Comparison of ENCODE assay signal across 22 mouse cellular contexts in genomic region chr13:36958996-36959395, GRCm38 (mm10).
A peak's percentile ranks its signal among the peaks of the same experiment; 100 is the strongest.
DNase-seq lines count a peak whose midpoint lies in the region; ATAC-seq lines count a peak whose summit lies in the region.
"Had no signal": no experiment of that assay in that cellular context is flagged by ENCODE, and none has a peak within 500 bp of the region (broad histone marks: within the 10 kb centered on the region; RNA-seq: fewer than 3 reads in every experiment).

No protein-coding gene starts in this region.

- H3K9ac ChIP-seq in intestine, embryonic 15.5 days = no peak overlapping the region
- H3K9ac ChIP-seq: embryonic facial prominence, embryonic 12.5 days; heart, embryonic 15.5 days; hindbrain, embryonic 12.5 days; midbrain, embryonic 12.5 days; neural tube, embryonic 15.5 days had no signal

- no peaks in the 10 kb centered on the region for H3K36me3 ChIP-seq in intestine, embryonic 15.5 days
- H3K36me3 ChIP-seq: embryonic facial prominence, embryonic 12.5 days; heart, embryonic 15.5 days; hindbrain, embryonic 12.5 days; midbrain, embryonic 12.5 days; neural tube, embryonic 15.5 days had no signal

- H3K4me2 ChIP-seq in intestine, embryonic 15.5 days (replicated peaks) = no peak overlapping the region
- H3K4me2 ChIP-seq: embryonic facial prominence, embryonic 12.5 days; heart, embryonic 15.5 days; hindbrain, embryonic 12.5 days; midbrain, embryonic 12.5 days; neural tube, embryonic 15.5 days had no signal

- ATAC-seq in intestine, embryonic 15.5 days = no peak
- ATAC-seq: activated CD4-positive, CD25-positive, alpha-beta regulatory T cell, adult 4 months; forebrain, embryonic 16.5 days; Patski had no signal

- H3K4me1 ChIP-seq in intestine, embryonic 15.5 days (replicated peaks) = no peaks in the 10 kb centered on the region
- H3K4me1 ChIP-seq: embryonic facial prominence, embryonic 12.5 days; heart, embryonic 15.5 days; hindbrain, embryonic 12.5 days; midbrain, embryonic 12.5 days; neural tube, embryonic 15.5 days had no signal

- no peak overlapping the region for H3K4me3 ChIP-seq in intestine, embryonic 15.5 days (replicated peaks)
- H3K4me3 ChIP-seq: embryonic facial prominence, embryonic 12.5 days; gastrocnemius, adult 2 months; heart, adult 2 months; heart, embryonic 15.5 days; hindbrain, embryonic 12.5 days; midbrain, embryonic 12.5 days; myocyte; neural tube, embryonic 15.5 days had no signal

- no peaks in the 10 kb centered on the region for H3K27me3 ChIP-seq in intestine, embryonic 15.5 days (replicated peaks)
- H3K27me3 ChIP-seq: embryonic facial prominence, embryonic 12.5 days; heart, embryonic 15.5 days; hindbrain, embryonic 12.5 days; midbrain, embryonic 12.5 days; neural tube, embryonic 15.5 days; Patski had no signal

- 65% methylated on average over 3 of the region's 3 CpGs for WGBS in intestine, embryonic 15.5 days

- H3K9me3 ChIP-seq in intestine, embryonic 15.5 days = no peaks in the 10 kb centered on the region
- H3K9me3 ChIP-seq: embryonic facial prominence, embryonic 12.5 days; heart, embryonic 15.5 days; hindbrain, embryonic 12.5 days; midbrain, embryonic 12.5 days; neural tube, embryonic 15.5 days had no signal

- DNase-seq in heart, adult 11 months = peak; percentile 82
- DNase-seq in heart, postnatal 25 days (ENCODE audit: low spot score) = no peak
- DNase-seq in 416B (ENCODE audit: low read depth) = peak; percentile 21
- peak; percentile 54 for DNase-seq in brain, adult 2 months (ENCODE audit: low read depth, low spot score)
- peak; percentile 17 for DNase-seq in lung, postnatal 25 days (ENCODE audit: low spot score)
- DNase-seq in kidney, postnatal 4 days = no peak
- no peak for DNase-seq in c-Kit-positive CD71-positive TER-119-positive erythroid progenitor cells, embryonic 14.5 days (ENCODE audit: low spot score)
- DNase-seq: cerebellum, adult 9-10 months; gastrocnemius, adult 2 months; heart, adult 2 months; right cerebral cortex, postnatal 4 days; thymus, adult 18-20 months had no signal

- intact Hi-C loops in heart, postnatal 25 days (cut with DNase I) = no loop called here

- H3K27ac ChIP-seq in intestine, embryonic 15.5 days = no peak overlapping the region
- H3K27ac ChIP-seq: embryonic facial prominence, embryonic 12.5 days; gastrocnemius, adult 2 months; heart, adult 2 months; heart, embryonic 15.5 days; hindbrain, embryonic 12.5 days; midbrain, embryonic 12.5 days; neural tube, embryonic 15.5 days had no signal

Comparison
In these comparisons a context has a peak if more than half of its experiments do, and no peak if none do; other contexts are left out.
1. DNase-seq: peak in heart, adult 11 months (single experiment), 416B (single experiment), brain, adult 2 months (single experiment) and lung, postnatal 25 days (single experiment); none in heart, postnatal 25 days (single experiment), kidney, postnatal 4 days (0 of 2) and c-Kit-positive CD71-positive TER-119-positive erythroid progenitor cells, embryonic 14.5 days (single experiment).